In the genomic region with DNA sequence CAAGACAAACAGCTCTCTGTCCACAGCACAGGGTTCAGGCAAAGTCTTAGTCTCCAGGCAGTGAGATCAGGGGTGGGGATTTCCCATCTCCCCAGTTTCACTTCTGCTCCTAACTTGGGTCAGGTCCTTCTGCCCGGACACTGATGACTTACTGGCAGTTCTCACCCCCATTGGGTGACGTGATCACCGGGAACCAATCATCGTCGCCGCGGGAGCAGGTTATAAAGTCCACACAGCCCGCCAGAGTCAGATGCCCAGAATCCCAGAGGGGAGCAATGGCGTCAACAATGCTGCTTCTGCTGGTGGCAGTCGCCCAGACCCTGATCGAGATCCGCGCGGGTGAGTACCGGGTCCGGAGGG, we compare ENCODE assay signal across 8 mouse cellular contexts. TPM values are rescaled to one million over a fixed set of nuclear protein-coding genes. Genes with fewer than 3 reads are reported as not detected.
A peak's percentile ranks its signal among the peaks of the same experiment; 100 is the strongest.
DNase-seq lines count a peak whose midpoint lies in the region; ATAC-seq lines count a peak whose summit lies in the region.

A gene (plus strand): TSS at position 249 of the 360 bp plus-strand sequence.

- ATAC-seq in embryonic facial prominence, embryonic 13.5 days (ENCODE audit: insufficient number of reproducible peaks, insufficient read depth, low FRiP score, low TSS enrichment, low read depth) = peak; percentile 67; the same call in 1 of the 2 replicates
- peak; percentile 91 for ATAC-seq in midbrain, embryonic 11.5 days (ENCODE audit: low FRiP score)

- H3K36me3 ChIP-seq in embryonic facial prominence, embryonic 13.5 days = no peaks in the 10 kb centered on the region
- H3K36me3 ChIP-seq in midbrain, embryonic 11.5 days (ENCODE audit: control insufficient read depth, insufficient read depth, low read length) = no peaks in the 10 kb centered on the region

- H3K4me3 ChIP-seq in embryonic facial prominence, embryonic 13.5 days = peak within 1 kb of the TSS; percentile 57
- H3K4me3 ChIP-seq in midbrain, embryonic 11.5 days (ENCODE audit: low read depth, low read length) = peak within 1 kb of the TSS; percentile 51

- H3K27ac ChIP-seq in embryonic facial prominence, embryonic 13.5 days = no peak within 1 kb of the TSS
- H3K27ac ChIP-seq in midbrain, embryonic 11.5 days (ENCODE audit: low read depth, low read length) = no peak within 1 kb of the TSS

- peak; percentile 92 for DNase-seq in adrenal gland, postnatal 25 days
- DNase-seq in heart, adult 11 months = peak; percentile 100
- peak; percentile 94 for DNase-seq in kidney, adult 11 months
- DNase-seq in left cerebral cortex, postnatal 4 days = peak; percentile 80
- DNase-seq in midbrain, embryonic 11.5 days (ENCODE audit: low spot score, missing footprints) = no peak
- DNase-seq in right cerebral cortex, postnatal 4 days = peak; percentile 62
- DNase-seq in yolk sac, embryonic 10.5 days (ENCODE audit: low spot score) = peak; percentile 83

- 0 out of 2 replicates have a peak, but pooled peaks cover 7% of the 10 kb centered on the region for H3K4me1 ChIP-seq in embryonic facial prominence, embryonic 13.5 days
- H3K4me1 ChIP-seq in midbrain, embryonic 11.5 days (ENCODE audit: control insufficient read depth, insufficient read depth, low read length) = peaks cover 3% of the 10 kb centered on the region; the same call in 1 of the 2 replicates

- H3K9ac ChIP-seq in embryonic facial prominence, embryonic 13.5 days = peak within 1 kb of the TSS; percentile 69
- peak within 1 kb of the TSS; percentile 66 for H3K9ac ChIP-seq in midbrain, embryonic 11.5 days (ENCODE audit: low read length)

- peak within 1 kb of the TSS; percentile 98 for H3K4me2 ChIP-seq in embryonic facial prominence, embryonic 13.5 days
- H3K4me2 ChIP-seq in midbrain, embryonic 11.5 days = peak within 1 kb of the TSS; percentile 93

- peaks cover 23% of the 10 kb centered on the region for H3K27me3 ChIP-seq in embryonic facial prominence, embryonic 13.5 days
- H3K27me3 ChIP-seq in midbrain, embryonic 11.5 days (ENCODE audit: control insufficient read depth, insufficient read depth, low read length) = peaks cover 2% of the 10 kb centered on the region; the same call in 1 of the 2 replicates

- intact Hi-C loops in left cerebral cortex, postnatal 4 days (cut with DNase I) = no loop called here

- H3K9me3 ChIP-seq in embryonic facial prominence, embryonic 13.5 days = no peaks in the 10 kb centered on the region
- no peaks in the 10 kb centered on the region for H3K9me3 ChIP-seq in midbrain, embryonic 11.5 days (ENCODE audit: control insufficient read depth, low read length)

- WGBS in embryonic facial prominence, embryonic 13.5 days = under 1% methylated on average over 16 of the region's 16 CpGs
- WGBS in midbrain, embryonic 11.5 days = 0% methylated on average over 16 of the region's 16 CpGs

RNA-seq across cellular contexts. Expression of the gene that starts here (rescaled TPM):
- total RNA-seq in adrenal gland, postnatal 25 days (2021) = 16.5 and 20.9 TPM in 2 replicates
- 1.6 and 2.1 TPM in 2 replicates for polyA plus RNA-seq in embryonic facial prominence, embryonic 13.5 days (2015; fragmentation: Nextera tagmentation; extraction: Ambion mirVana)
- total RNA-seq in left cerebral cortex, postnatal 4 days (2021) = 1 to 10 TPM; 1.6 TPM
- polyA plus RNA-seq in midbrain, embryonic 11.5 days (2014; fragmentation: Nextera tagmentation; extraction: Ambion mirVana) = 1.9 and 2.5 TPM in 2 replicates
